Mouse (Mus musculus) cerebellum, adult 11 months (tissue): Measurements from ENCODE around the gene Ctsll3.

Source experiments
- DNase-seq: peaks from one replicate; pipeline ENCODE4 v3.0.0; 2022

Ctsll3 gene

DNA sequence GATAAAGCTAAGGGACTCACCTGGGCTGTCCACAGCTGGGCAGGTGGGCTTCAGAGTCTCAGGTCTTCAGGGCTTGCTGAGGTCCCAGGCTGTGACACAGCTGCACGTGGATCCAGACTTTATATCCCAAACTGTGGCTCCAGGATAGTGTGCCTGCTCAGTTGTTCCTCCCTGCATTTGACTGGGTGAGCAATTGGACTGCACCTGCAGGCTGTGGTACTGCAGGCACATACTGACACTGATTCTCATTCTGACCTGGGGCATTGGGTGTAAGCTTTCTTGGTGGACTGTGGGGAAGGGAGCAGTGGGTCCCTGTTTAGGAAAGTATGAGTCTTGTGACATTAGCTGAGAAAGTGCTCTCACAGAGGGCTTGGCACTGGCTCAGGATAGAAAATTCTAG lies at the start of gene Ctsll3:
TSS of gene Ctsll3 (minus strand) at position 101 of the 400 bp plus-strand sequence.
- no peak for DNase-seq

DNA sequence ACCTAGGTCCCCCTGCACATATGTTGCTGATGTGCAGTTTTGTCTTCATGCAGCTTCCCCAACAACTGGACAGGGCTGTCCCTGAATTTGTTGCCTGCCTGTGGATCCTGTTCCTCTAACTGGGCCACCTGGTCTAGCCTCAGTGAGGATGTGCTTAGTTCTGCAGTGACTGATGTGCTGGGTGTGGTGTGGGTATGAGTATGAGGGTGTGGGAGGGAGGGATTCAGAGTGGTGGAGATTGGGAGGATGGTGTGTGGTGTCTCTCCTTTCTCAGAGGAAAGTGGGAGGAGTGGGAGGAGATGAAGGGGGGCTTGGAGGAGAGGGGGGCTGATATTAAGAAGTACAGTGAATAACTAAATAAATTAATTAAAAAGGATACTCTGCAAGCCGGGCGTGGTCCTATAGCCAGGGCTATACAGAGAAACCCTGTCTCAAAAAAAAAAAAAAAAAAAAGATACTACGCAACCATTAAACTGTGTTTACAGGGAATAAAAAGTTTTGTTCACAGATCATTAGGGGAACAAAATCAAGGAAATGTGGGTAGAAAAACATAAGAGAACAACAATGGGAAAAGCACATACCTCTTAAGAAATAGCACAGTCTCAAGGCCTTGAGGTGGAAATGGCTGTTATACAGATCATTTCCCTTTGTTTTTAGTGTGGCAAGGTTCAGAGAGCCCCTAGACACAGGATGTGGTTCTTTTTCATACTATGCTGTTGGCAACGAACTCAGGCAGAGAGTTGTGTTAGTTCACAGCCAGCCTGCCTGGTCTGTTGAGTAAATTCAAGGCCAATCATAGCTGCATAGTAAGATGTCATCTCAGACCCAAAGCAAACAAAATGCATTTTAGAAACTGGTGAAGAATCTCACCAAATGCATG lies 45.8 kb upstream of the Ctsll3 start:
- no peak for DNase-seq

- no peak for DNase-seq
These were observed 40.5 kb upstream of the Ctsll3 start for GRCm38 (mm10) chr13:60843153-60843552.

DNA sequence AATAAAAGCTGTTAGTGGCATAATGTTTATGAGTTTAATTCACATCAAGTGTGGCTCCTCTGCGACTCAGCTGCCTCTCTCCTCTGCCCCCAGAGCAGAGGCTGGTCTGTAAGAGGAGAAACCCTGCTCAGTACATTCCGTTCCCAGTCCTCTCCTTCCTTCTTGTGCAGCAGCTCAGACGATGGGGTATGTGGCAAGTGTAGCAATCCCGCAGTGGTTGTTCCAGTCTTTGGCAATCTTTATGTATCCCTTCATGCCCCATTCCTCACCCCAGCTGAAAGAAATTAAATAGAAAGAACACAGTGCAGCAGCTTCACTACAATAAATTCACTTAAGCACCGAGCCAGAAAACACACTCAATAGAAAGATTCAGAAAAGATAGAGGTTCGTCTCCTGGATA lies 40.1 kb upstream of the Ctsll3 start:
- no peak for DNase-seq

GRCm38 (mm10) chr13:60839353-60839902 lies 36.8 kb upstream of the Ctsll3 start:
- no peak for DNase-seq

GRCm38 (mm10) chr13:60826052-60826451 lies 23.4 kb upstream of the Ctsll3 start:
- no peak for DNase-seq

DNA sequence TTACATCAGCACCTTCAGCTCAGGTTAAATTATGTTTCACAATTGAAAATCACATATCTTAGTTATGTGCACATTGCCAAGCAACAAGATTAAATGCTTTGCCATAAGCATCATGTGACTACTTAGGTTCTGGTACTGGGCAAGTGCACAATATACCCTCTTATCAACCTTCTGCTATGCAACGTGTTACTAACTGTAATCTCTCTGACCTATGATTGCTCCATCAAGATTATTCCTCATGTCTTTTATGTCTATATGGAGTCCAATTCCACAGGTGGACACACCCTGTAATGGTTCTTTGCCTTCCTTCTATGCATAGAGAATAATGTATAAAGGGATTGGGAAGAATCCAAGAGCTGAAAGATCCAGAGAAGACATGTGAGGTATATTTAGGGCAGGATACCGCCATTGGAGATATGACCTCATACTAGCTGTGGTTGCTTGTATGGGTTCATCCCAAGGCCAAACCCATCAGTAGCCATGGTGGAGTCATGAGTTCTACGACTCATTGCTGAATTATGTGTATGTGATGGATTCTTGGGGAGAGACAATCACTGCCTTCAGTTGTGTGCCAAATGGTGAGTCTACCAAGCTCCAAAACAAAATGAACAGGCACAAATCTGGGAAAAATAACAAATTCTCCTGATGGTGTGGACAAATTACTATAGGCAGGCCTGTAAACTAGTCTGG lies 18.0 kb upstream of the Ctsll3 start:
- no peak for DNase-seq

- DNase-seq, result no peak
These were observed 16.8 kb upstream of the Ctsll3 start for GRCm38 (mm10) chr13:60819469-60819868.

DNA sequence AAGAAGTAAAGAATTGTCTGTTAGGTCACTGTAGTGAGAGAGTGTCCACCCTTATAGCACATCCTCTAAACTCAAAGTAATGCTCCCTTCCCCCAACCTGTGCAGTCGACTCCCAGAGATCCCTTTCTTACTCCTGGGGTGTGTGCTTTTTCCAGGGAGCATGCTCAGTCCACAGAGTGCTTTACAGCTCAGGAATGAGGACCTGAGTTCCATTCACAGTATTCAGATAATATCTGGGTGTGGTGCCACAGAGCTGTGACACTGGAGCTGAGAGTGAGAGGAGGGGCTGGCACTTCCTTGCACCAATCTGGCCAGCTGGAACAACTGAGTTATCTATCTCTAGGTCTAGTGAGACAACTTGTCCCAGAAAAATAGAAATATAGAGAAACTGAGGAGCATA lies 11.1 kb upstream of the Ctsll3 start:
- DNase-seq, result no peak

GRCm38 (mm10) chr13:60812768-60813167 lies 10.1 kb upstream of the Ctsll3 start:
- no peak for DNase-seq

DNA sequence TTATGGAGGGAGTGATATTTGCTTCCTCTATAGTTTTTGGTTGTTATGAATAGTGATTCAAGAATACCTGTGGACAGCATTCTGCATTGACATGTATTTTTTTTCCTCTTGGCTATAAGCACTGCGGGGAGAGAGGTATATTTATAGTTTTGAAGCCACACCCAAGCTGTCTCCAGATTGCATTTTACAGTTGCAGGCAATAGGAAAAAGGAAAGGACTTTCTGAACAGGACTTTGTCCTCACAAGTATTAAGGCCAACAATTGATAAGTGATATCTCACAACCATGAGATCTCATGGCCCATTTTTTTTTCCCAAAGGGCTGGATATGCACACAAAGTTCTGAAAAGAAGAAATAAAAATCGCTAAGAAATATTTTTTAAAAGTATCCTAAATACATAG lies 7.0 kb upstream of the Ctsll3 start:
- DNase-seq, result no peak

GRCm38 (mm10) chr13:60789466-60789865 lies 13.2 kb downstream of the Ctsll3 start:
- DNase-seq, result no peak

DNA sequence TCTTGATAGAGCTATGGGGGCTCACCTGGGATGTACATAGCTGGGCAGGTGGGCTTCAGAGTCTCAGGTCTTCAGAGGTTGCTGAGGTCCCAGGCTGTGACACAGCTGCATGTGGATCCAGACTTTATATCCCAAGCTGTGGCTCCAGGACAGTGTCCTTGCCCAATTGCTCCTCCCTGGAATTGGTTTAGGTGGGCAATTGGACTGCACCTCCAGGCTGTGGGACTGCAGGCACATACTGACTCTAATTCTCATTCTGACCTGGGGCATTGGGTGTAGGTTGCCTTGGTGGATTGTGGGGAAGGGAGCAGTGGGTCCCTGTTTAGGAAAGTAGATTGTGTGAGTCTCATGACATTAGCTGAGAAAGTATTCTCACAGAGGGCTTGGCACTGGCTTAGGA lies 16.4 kb downstream of the Ctsll3 start, which contains the start of gene BC051665:
TSS of gene BC051665 (minus strand) at position 101 of the 400 bp plus-strand sequence.
- DNase-seq, result no peak

GRCm38 (mm10) chr13:60783301-60783700 lies 19.3 kb downstream of the Ctsll3 start:
- no peak for DNase-seq

- no peak for DNase-seq
These were observed 22.1 kb downstream of the Ctsll3 start for GRCm38 (mm10) chr13:60780534-60780933.

DNA sequence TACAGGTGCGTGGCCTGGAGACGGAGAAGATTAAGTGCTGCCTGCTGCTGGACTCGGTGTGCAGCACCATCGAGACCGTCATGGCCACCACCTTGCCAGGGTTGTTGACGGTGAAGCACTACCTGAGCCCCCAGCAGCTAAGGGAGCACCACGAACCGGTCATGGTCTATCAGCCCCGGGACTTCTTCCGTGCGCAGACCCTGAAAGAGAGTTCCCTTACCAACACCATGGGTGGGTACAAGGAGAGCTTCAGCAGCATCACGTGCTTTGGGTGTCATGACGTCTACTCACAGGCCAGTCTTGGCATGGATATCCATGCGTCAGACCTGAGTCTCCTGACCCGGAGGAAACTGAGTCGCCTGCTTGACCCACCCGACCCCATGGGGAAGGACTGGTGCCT lies 41.5 kb downstream of the Ctsll3 start:
- no peak for DNase-seq

DNA sequence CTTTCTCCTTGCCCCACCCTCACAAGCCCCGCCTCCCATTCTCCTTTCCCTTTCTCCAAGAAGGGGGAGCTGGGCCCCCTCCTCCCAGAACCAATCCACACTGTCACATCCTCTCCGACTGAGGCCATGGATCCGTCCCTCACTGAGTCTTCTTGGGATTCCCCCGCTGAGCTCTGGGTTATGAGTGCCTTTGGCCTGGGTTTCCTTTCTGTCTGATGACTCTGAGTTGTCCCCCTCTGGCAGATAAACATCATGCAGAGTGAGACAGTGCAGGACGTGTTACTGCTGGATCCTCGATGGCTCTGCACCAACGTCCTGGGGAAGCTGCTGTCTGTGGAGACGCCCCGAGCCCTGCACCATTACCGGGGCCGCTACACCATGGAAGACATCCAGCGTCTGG lies 42.3 kb downstream of the Ctsll3 start:
- DNase-seq, result no peak

DNA sequence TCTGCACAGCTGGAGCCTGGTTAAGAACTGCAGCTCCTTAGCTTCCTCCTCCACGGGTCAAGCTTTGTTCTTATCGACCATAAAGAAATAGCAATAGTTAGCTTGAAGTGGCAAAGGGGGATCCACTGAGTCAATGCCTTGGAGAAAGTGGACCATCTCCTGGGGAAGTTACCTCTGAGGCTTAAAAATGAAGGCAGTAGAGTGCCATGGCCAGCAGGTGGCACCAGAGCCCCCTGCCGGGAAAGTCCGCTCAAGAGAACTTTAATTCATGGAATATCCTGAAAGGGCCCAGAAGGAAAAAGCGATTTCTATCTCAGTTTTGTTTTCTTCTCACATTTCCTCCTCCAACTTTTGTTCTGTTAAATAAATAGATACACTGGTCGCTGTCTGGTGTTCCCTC lies 43.5 kb downstream of the Ctsll3 start:
- DNase-seq, result no peak

- DNase-seq, result no peak
These were observed 45.4 kb downstream of the Ctsll3 start for GRCm38 (mm10) chr13:60757292-60757691.

- DNase-seq, result no peak
These were observed 47.4 kb downstream of the Ctsll3 start for GRCm38 (mm10) chr13:60755251-60755650.

DNA sequence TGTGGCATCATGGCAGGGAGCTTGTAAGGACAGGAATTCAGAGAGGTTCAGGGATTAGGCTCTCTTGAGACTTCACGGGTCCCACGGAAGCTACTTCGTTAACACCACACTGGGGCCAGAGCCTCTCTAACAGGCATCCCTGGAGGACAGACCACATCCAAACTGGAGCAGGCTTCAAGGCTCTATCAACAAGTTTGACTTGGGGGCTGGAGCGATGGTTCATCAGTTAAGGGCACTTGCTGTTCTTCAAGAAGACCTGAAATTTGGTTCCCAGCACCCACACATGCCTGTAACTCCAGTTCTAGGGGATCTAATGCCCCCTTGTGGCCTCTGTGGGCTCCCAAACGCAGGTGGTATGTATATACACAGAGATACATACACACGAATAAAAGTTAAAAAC lies 49.4 kb downstream of the Ctsll3 start:
- no peak for DNase-seq

GRCm38 (mm10) chr13:60750930-60751329 lies 51.7 kb downstream of the Ctsll3 start:
- no peak for DNase-seq

GRCm38 (mm10) chr13:60748556-60748955 lies 54.1 kb downstream of the Ctsll3 start:
- no peak for DNase-seq
